Mouse (Mus musculus): ENCODE results near the gene Tbccd1. TPM values are rescaled to one million over a fixed set of nuclear protein-coding genes. Genes with fewer than 3 reads are reported as not detected.

Tbccd1 gene
- polyA plus RNA-seq, 1 experiment from 2014 or later = 35.3 TPM

DNA sequence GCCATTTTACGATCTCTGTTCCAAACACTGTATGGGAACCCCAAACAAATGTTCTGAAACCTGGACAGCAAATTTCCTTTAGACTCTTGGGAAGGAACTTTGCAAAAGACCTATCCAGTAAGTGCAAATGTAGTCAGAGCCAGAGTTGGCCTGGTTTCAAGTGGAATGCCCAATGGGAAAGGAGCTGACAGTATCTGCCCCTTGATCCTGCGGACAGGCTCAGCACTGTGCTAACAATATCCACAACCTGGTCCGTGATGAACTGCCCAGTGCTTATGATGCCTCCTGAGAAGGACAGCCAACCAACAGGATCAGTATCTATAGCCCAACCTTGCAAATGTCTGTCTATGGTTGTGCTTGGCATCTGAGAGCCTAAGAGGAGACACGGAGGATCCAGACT, 12.0 kb downstream of the Tbccd1 start:
- Histone ChIP-seq H3K27ac (no peak overlapping the region), H3K36me3 (replicated peaks) (peaks cover 14% of the 10 kb centered on the region), H3K27me3 (ENCODE audit: poor library complexity, severe bottlenecking) (no peaks in the 10 kb centered on the region), H3K4me1 (peaks cover 14% of the 10 kb centered on the region), H3K4me3 (no peak overlapping the region), H3K9me3 (no peaks in the 10 kb centered on the region)
- DNase-seq (ENCODE audit: extremely low spot score, low spot score) = no peak
- 89% methylated on average over 4 of the region's 4 CpGs for WGBS

DNA sequence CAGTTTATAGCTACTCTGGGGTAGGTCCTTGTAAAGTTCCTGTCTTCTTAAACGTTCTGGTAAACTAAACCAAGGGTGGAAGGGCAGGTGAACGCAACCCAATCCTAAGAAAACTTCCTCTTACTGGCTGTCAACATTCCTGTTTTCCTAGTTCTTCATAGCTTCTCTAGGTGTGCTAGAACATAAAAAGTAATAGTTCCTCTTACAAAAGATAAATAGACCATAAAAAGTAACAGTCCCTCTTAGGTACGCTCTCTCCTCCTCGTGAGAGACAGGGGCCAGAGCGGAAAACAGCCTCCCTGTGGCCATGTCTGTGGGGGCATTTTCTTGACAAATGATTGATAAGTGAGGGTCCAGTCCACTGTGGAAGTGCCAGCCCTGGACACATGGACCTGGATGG, 12.6 kb downstream of the Tbccd1 start:
- 75% methylated on average over 5 of the region's 5 CpGs for WGBS
- H3K36me3 ChIP-seq (replicated peaks) = peaks cover 18% of the 10 kb centered on the region
- no peak for DNase-seq (ENCODE audit: extremely low spot score, low spot score)
- H3K9me3 ChIP-seq = no peaks in the 10 kb centered on the region
- H3K27me3 ChIP-seq (ENCODE audit: poor library complexity, severe bottlenecking) = no peaks in the 10 kb centered on the region
- H3K4me1 ChIP-seq = peaks cover 14% of the 10 kb centered on the region
- H3K4me3 ChIP-seq = peak overlapping the region; percentile 64
- H3K27ac ChIP-seq = peak overlapping the region; percentile 85

DNA sequence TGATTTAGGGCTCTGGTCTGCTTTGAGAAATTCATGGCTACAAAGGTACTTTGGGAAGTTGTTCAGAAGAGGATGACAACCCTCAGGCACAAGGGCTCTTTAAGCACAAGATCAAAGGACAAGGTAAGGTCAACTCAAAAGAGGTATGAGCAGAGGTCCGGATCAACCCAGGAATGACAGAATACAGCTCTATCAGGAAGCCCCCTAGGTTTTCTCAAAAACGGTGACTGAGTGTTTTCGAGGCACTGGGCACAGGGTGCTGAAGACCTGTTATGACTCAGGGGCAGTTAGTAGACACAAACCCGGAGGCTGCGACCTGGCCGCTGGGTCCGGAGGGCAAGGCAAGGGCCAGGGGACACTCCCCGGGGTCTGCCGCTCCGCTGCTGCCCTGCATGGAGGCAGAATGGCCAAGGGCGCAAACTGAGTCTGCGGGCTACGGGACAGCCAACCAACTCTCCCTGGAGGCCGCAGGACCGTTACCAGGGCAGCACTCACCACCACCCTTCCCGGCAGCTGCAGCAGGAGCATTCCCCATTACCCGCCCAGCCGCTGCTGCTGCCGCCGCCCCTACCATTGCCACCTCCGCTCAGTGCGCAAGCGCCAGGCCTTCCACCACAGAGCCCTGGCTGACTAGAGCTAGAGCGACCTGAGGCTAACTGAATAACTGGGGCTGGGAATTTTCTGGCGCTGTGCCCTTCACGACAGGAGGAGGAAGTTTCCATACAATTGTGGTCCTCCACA, 13.2 kb downstream of the Tbccd1 start:
- Histone ChIP-seq H3K4me1 (peaks cover 14% of the 10 kb centered on the region), H3K27me3 (ENCODE audit: poor library complexity, severe bottlenecking) (no peaks in the 10 kb centered on the region), H3K27ac (peak overlapping the region; percentile 85), H3K36me3 (replicated peaks) (peaks cover 24% of the 10 kb centered on the region), H3K4me3 (peak overlapping the region; percentile 64), H3K9me3 (no peaks in the 10 kb centered on the region)
- WGBS = 7% methylated on average over 26 of the region's 26 CpGs
- DNase-seq (ENCODE audit: extremely low spot score, low spot score) = peak; percentile 80

DNA sequence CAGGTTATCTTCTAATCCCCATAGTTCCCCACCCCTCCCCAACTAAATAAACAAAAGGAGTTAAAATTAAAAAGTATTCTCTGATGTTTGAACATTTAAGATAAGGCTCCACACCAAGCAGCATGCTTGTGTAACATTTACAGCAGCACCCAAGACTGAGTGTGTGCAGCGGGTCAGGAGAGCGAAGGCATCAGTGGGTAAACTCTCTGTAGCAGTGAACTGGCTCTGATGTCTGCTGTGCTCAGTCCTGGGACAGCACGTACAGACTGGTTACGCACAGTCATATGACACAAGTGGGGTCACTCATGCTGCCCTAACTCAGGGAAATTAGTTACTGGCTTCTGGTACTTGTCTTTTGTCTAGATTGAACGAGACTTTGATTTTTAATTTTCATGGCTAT, 14.6 kb downstream of the Tbccd1 start:
- 98% methylated on average over 5 of the region's 5 CpGs for WGBS
- H3K27me3 ChIP-seq (ENCODE audit: poor library complexity, severe bottlenecking) = no peaks in the 10 kb centered on the region
- no peak overlapping the region for H3K27ac ChIP-seq
- H3K4me3 ChIP-seq = no peak overlapping the region
- peaks cover 14% of the 10 kb centered on the region for H3K4me1 ChIP-seq
- no peaks in the 10 kb centered on the region for H3K9me3 ChIP-seq
- DNase-seq (ENCODE audit: extremely low spot score, low spot score) = no peak
- H3K36me3 ChIP-seq (replicated peaks) = peaks cover 35% of the 10 kb centered on the region

DNA sequence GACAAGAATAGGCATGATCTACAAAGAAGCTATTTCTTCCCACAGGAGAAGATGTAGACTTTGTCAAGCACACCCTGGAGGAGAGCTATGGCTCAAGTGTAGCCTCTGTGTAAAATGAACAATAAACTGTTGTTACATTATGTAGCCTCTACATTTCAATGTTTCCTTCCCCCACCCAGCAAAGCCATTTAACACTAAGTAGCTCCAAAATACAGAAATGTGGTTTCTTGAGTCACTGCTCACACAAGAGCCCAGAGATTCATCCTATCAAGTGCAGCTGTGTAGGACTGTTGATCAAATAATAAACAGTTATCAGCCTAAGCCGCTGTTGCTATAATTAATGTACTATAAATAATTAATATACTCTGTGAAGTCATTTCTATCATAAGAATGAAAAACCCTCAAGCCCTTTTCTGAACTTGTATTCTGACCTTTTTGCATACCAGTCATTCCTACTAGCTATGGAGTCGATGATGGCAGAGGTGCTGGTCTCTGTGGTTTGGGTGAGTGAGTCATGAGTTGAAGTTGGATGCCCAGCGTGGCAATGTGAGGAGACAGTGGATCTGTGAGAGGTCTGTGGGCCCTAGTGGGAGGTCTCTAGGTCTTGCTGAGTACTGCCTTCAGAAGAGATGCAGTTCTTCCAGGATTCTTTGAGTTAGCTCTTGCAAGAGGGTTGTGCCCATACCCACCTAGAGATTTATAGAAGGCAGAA, 18.2 kb downstream of the Tbccd1 start:
- no peak for DNase-seq (ENCODE audit: extremely low spot score, low spot score)
- no peaks in the 10 kb centered on the region for H3K9me3 ChIP-seq
- WGBS = 92% methylated on average over 3 of the region's 3 CpGs
- H3K27me3 ChIP-seq (ENCODE audit: poor library complexity, severe bottlenecking) = no peaks in the 10 kb centered on the region
- peaks cover 5% of the 10 kb centered on the region for H3K4me1 ChIP-seq
- H3K36me3 ChIP-seq (replicated peaks) = peaks cover 66% of the 10 kb centered on the region
- no peak overlapping the region for H3K27ac ChIP-seq
- H3K4me3 ChIP-seq = no peak overlapping the region

DNA sequence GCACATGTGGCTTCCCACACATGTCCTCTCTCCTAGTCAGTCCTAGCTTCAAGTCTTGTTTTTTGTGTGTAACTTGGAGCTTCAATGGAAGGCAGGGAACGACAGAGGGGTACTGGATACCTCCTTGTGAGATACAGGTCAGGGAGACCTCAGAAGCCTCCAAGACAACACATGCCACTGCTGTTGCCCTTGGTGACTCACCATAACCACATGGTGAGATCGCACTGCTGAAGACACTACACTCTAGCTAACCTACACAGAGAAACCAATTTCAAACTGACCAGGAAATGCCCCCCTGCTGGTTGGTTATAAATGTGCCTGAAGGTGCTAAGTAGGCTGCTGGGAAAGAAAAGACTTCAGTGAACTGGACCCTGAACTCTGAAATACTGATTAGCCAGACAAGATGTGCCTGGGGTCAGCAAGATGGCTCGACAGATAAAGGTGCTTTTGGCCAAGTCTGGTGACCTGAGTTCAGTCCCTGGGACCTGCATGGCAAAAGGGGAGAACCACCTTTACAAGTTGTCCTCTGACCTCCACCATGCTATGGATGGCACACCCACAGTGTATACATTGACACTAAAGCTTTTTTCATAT, 24.4 kb downstream of the Tbccd1 start:
- no peak for DNase-seq (ENCODE audit: extremely low spot score, low spot score)
- H3K4me1 ChIP-seq = no peaks in the 10 kb centered on the region
- H3K4me3 ChIP-seq = no peak overlapping the region
- no peaks in the 10 kb centered on the region; the same call in 1 of the 2 replicates for H3K9me3 ChIP-seq
- WGBS = 94% methylated on average over 3 of the region's 3 CpGs
- peaks cover 63% of the 10 kb centered on the region for H3K36me3 ChIP-seq (replicated peaks)
- H3K27ac ChIP-seq = no peak overlapping the region
- H3K27me3 ChIP-seq (ENCODE audit: poor library complexity, severe bottlenecking) = no peaks in the 10 kb centered on the region

DNA sequence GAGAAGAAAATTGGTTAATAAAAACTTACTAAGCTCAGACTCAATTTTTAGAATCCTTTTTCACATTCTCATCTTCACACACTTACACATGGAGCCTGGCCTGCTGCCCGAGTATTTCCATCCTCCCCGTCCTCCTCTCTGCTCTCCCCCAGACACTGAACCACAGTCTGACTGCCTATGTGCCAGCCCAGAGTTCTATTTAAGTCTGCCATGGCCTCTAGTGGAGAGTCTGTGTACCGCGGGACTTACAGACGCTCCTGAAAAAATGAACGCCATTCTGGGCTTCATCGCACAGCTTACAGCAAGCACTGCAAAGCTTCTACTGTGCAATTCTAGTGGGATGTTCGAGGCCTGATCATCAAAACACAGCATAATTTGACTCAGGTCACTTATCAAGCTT, 36.7 kb downstream of the Tbccd1 start:
- Histone ChIP-seq H3K9me3 (no peaks in the 10 kb centered on the region), H3K27ac (no peak overlapping the region), H3K36me3 (replicated peaks) (peaks cover 36% of the 10 kb centered on the region), H3K27me3 (ENCODE audit: poor library complexity, severe bottlenecking) (no peaks in the 10 kb centered on the region), H3K4me3 (no peak overlapping the region), H3K4me1 (no peaks in the 10 kb centered on the region)
- WGBS = 62% methylated on average over 8 of the region's 8 CpGs
- no peak for DNase-seq (ENCODE audit: extremely low spot score, low spot score)

DNA sequence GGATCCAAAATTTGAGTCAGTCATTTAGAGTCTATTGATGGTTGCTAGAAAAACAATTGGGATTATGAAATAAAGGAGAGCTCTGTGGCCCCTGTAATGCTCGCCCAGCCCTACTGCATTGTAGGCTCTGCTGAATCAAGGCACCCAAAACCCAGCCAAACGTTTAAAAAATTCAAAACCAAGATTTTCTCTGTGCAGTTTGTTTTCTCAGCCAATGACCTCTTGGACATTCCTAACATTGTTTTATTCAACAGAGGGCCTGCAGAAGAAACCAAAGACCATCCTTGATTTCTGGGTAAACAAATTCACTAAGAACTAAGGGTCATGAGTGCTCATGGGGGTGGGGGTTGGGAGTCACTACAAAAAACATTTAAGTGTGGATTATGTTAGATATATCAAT, 46.0 kb downstream of the Tbccd1 start, which contains the start of gene Crygs:
Gene Crygs, minus strand, starts transcription at position 101 of the 400 bp plus-strand sequence.
- DNase-seq (ENCODE audit: extremely low spot score, low spot score) = no peak
- H3K27me3 ChIP-seq (ENCODE audit: poor library complexity, severe bottlenecking) = peaks cover 17% of the 10 kb centered on the region
- H3K4me3 ChIP-seq = no peak within 1 kb of the TSS
- H3K27ac ChIP-seq = no peak within 1 kb of the TSS
- 83% methylated on average over 2 of the region's 2 CpGs for WGBS
- no peaks in the 10 kb centered on the region for H3K4me1 ChIP-seq
- no peaks in the 10 kb centered on the region for H3K9me3 ChIP-seq
- peaks cover 16% of the 10 kb centered on the region for H3K36me3 ChIP-seq (replicated peaks)

DNA sequence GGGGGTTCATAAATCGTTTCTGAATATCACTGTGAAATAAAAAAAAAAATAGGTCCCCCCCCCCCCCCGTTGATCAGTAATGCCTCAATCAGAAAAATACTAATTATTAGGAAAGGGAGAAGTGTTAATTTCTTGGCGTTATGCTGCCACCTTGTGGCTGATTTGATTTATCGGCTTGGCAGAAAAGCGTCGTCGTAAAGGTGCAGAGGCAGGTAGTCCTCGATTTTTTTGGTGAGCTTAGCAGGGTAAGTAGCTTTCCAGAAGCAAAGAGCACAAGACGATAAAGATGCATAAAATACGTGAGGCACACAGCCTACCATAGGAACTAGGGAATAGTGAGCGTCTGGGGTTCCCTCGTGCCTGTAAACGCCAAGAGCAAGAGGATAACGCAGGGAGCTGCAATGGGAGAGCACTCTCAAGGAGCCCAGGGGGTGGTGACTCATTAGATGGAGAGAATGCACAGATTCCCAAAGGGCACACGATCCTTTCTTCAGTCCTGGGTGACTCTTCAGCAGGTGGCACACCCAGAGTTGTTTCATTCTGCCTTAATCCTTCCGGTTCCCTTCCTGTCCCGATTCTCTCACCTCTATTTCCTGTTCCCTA, 49.9 kb downstream of the Tbccd1 start:
- no peak for DNase-seq (ENCODE audit: extremely low spot score, low spot score)
- Histone ChIP-seq H3K27ac (no peak overlapping the region), H3K36me3 (replicated peaks) (no peaks in the 10 kb centered on the region), H3K4me3 (no peak overlapping the region), H3K4me1 (no peaks in the 10 kb centered on the region), H3K9me3 (no peaks in the 10 kb centered on the region), H3K27me3 (ENCODE audit: poor library complexity, severe bottlenecking) (peaks cover 49% of the 10 kb centered on the region)
- 14% methylated on average over 17 of the region's 17 CpGs for WGBS

DNA sequence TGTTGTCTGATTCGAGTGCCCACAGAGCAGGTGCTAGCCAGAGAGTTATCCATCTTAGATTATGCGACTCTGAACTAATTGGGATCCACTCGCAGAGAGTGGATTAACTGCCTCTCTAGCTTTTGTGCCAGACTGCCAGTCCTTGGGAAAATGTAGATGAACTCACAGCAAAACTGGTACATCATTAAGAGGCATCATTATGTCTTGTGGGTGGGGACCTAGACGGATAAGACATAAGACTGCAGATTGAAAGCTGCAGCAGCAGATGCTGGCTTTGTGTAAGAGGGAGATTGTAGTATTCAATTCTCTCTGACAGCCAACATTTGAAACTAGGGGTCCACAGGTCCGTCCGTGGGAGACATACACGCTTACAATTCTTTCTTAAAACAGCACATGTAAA, 54.7 kb downstream of the Tbccd1 start:
- DNase-seq (ENCODE audit: extremely low spot score, low spot score) = no peak
- WGBS = 88% methylated on average over 7 of the region's 7 CpGs

DNA sequence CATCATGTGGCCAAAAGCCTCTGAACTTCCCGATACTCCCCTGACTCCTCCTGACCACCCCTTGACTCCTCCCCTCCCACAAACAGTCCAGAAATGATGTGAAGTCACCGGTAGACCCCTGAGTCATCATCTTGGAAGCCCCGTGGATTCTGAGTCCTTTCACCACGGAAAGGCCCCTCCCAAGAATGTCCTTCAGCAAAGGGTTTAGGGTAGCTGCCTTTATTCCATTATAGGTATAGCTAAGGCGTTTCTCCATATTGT, 56.7 kb downstream of the Tbccd1 start:
- Histone ChIP-seq H3K27ac (peak overlapping the region; percentile 80), H3K36me3 (replicated peaks) (no peaks in the 10 kb centered on the region), H3K27me3 (ENCODE audit: poor library complexity, severe bottlenecking) (peaks cover 81% of the 10 kb centered on the region), H3K4me3 (peak overlapping the region; percentile 12), H3K9me3 (0 out of 2 replicates have a peak, but pooled peaks cover 6% of the 10 kb centered on the region), H3K4me1 (peaks cover 27% of the 10 kb centered on the region)
- no peak for DNase-seq (ENCODE audit: extremely low spot score, low spot score)
- whole genome bisulfite sequencing = 11% methylated on average over 5 of the region's 5 CpGs

More for the DNA sequence above, 54.7 kb downstream of the Tbccd1 start:
- no peak overlapping the region for H3K4me3 ChIP-seq
- 0 out of 2 replicates have a peak, but pooled peaks cover 6% of the 10 kb centered on the region for H3K9me3 ChIP-seq
- peaks cover 25% of the 10 kb centered on the region for H3K4me1 ChIP-seq
- H3K27me3 ChIP-seq (ENCODE audit: poor library complexity, severe bottlenecking) = peaks cover 66% of the 10 kb centered on the region
- no peak overlapping the region for H3K27ac ChIP-seq
- no peaks in the 10 kb centered on the region for H3K36me3 ChIP-seq (replicated peaks)

DNA sequence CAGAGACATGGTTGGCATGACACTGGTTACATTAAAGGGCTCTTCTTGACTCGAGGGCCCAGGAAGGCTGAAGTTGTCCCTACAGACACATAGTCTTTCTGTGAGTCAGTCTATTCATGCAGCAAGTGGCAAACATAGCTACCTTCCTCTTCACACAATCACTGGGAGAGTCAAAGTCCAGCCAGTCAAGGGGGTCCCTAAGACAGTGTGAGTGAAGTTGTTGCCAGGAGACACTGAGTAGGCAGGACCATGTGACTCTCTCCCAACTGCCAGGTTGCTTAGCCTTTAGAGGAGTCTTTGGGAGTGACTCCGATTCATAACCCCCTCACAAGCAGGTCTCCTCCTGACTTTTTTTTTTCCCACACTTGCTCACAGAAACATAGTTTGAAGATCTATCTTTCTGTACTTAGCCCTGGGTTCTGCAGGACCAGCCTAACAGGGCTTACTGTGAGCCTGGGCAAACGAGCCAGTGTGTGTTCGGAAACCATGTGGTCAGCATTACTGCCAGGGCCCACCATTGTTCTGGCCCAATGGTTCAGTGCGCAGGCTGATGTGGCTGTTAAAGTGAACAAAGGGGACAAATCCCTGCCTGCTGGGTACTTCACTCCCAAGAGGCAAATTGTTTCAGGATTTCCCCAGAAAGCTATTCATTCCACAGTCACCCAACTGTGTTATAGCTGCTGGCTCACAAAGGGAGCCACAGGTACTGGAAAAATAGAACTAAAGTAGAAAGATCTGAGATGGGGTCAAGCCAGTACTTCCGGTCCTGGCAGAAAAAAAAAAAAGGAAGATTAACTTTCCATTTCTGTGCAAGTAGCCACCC, 57.2 kb downstream of the Tbccd1 start:
- peaks cover 32% of the 10 kb centered on the region for H3K4me1 ChIP-seq
- H3K27me3 ChIP-seq (ENCODE audit: poor library complexity, severe bottlenecking) = peaks cover 81% of the 10 kb centered on the region
- DNase-seq (ENCODE audit: extremely low spot score, low spot score) = peak; percentile 81
- no peaks in the 10 kb centered on the region for H3K36me3 ChIP-seq (replicated peaks)
- 0 out of 2 replicates have a peak, but pooled peaks cover 6% of the 10 kb centered on the region for H3K9me3 ChIP-seq
- H3K27ac ChIP-seq = peak overlapping the region; percentile 80
- H3K4me3 ChIP-seq = peak overlapping the region; percentile 12
- WGBS = 9% methylated on average over 6 of the region's 6 CpGs
